Mouse (Mus musculus) heart, adult 2 months (tissue): Measurements from ENCODE around the gene Il22ra1.

Source experiments
- CTCF ChIP-seq: fragments of 200-600 bp; IDR thresholded peaks from 2 replicates; pipeline ENCODE4 v1.8.1; 2022; ENCODE audit warnings: antibody characterized with exemption, mild to moderate bottlenecking, moderate library complexity
- EP300 ChIP-seq: fragments of 200-500 bp; IDR thresholded peaks from 2 replicates; pipeline ENCODE4 v1.6.1; 2011; ENCODE audit warnings: low read depth, low read length, control low read depth; ENCODE audit not compliant: insufficient read depth
- POLR2A ChIP-seq: fragments of 200-500 bp; IDR thresholded peaks from 2 replicates; pipeline ENCODE4 v1.6.1; 2011; ENCODE audit warnings: mild to moderate bottlenecking, low read depth, low read length, control low read depth; ENCODE audit not compliant: insufficient read depth

DNA sequence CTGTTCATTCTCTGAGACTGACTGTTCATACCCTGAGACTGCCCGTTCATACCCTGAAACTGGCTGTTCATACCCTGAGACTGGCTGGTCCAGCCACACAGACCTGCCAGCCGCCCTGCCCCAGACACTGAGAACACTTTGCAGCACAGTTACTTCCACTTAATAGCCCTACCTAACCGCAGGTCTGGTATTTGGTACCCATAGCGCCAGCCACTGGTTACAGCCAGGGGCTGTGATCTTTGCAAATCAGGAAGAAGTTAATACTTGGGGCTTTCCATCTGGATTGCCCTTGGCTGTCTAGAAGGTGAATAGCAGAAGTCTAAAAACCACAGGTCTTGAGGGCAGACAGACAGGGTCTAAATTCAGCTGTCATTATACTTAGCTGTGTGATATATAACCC lies 48.7 kb upstream of the Il22ra1 start:
- no peak for TF ChIP-seq POLR2A
- TF ChIP-seq CTCF: no peak
- no peak for TF ChIP-seq EP300
